Mouse (Mus musculus) urinary bladder, adult 18-20 months (tissue): ENCODE data around the gene Tenm4.
A peak's percentile ranks its signal among the peaks of the same experiment; 100 is the strongest.
"Not testable (repeated sequence)": the region's sequence is repeated elsewhere in the genome, so short reads cannot be mapped to it uniquely, and the experiment has no call there.

Experiments used
- DNase-seq, 2 experiments: peaks; one replicate each; pipeline ENCODE4 v3.0.0; 2022; ENCODE audit warnings: low spot score in 2 of 2, mixed read lengths in 2 of 2

Gene Tenm4

DNA sequence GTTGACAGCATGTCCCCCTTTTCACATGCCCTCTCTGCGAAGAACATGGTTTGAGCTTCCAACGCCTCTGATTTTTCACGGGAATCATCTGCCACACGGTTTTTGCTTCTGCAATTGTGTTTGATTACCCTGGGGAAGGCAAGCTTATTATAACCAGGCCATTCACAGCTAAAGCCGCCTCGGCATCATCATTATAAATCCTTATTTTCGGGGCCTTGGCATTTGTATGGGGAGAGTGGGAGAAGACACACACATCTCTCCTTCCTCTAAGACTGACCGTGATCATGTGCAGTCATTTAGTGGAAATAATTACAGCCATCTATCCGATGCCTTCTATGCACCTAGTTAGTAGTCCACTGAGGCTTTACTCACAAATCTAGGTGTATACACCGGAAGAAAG lies 719.9 kb downstream of the Tenm4 start:
- DNase-seq: no peak

GRCm38 (mm10) chr7:96899036-96899569 lies 728.1 kb downstream of the Tenm4 start:
- no peak for DNase-seq

- DNase-seq: no peak
These were observed 731.1 kb downstream of the Tenm4 start for GRCm38 (mm10) chr7:96902183-96902582.

GRCm38 (mm10) chr7:96903088-96903985 lies 732.3 kb downstream of the Tenm4 start:
- no peak for DNase-seq

DNA sequence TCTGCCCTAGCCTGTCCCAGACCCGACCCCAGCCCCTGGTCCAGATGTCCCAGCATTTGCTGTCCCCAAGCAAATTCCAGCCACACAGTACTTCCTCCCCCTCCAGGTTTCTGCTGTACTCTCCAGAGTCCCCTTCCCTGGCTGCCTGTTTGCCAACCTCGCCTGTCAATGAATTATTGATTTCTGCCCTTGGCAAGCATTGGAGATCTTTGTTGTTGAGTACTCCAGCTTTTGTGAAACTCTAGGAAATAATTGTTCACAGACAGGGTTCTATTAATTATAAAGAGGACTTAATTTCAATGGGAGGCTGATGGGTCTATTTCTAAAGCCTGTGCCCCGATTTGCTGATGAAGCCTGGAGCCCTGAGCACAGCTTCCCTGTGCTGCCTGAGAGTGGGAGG lies 733.4 kb downstream of the Tenm4 start:
- DNase-seq: no peak

DNA sequence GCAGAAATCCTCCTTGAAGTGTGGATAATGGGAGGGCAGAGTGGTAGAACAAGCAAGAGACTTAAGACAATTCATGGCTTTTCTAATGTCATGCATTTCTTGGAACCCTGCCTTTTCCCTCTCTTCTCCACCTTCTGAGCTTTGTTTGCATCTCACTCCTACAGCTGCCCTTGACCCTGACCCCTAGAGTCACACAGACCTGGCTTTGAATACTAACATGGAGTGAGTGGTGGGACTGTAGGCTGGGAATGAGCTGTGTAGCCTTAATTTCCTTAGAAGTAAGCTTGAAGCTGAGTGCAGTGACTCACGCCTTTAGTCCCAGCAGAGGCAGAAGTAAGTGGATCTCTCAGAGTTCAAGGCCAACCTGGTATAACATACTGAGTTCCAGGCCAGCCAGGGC lies 733.9 kb downstream of the Tenm4 start:
- DNase-seq: no peak

- DNase-seq: no peak
These were observed 734.4 kb downstream of the Tenm4 start for GRCm38 (mm10) chr7:96905422-96905821.

DNA sequence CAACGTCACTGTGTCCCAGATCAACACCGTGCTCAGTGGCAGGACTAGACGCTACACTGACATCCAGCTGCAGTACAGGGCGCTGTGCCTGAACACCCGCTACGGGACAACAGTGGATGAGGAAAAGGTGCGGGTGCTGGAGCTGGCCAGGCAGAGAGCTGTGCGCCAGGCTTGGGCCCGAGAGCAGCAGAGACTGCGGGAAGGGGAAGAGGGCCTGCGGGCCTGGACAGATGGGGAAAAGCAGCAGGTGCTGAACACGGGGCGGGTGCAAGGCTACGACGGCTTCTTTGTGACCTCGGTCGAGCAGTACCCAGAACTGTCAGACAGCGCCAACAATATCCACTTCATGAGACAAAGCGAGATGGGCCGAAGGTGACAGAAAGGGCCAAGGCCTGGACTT lies 735.2 kb downstream of the Tenm4 start:
- no peak for DNase-seq

- no peak for DNase-seq
These were observed 737.1 kb downstream of the Tenm4 start for GRCm38 (mm10) chr7:96907971-96908680.

GRCm38 (mm10) chr7:96909856-96910255 lies 738.8 kb downstream of the Tenm4 start:
- DNase-seq: no peak

DNA sequence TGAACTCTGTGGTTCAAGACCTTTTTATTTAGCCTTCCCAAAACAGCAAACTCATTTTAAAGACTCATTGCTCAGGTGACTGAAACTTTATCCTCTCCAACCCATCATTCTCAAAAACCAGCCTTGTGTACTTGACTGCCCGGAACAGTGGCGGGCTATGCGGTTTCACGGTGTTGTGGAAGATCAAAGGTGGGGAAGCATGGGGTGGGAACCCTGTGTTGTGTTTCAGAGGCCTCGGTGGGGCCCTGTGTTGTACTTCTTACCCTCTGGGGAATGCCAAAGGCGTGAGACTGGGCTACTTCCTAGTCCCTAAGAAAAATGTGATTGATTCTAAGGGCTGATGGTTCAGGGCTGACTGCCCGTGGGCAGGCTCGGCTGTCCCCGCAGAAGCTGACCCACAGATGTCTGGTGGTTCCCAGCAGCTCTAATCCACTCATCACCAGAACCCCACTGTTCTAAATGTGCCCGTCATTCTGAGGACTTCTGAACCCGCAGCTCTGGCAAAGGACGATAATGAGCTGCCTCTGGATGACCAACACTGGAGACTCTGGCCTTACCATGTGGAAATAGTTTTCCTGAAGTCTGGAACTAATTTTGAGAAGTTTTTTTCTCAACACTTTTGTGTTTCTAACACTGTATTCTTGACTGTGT lies 739.4 kb downstream of the Tenm4 start:
- no peak for DNase-seq

- DNase-seq: peak; percentile 62 to 72
These were observed 743.0 kb downstream of the Tenm4 start for GRCm38 (mm10) chr7:96914031-96914430.

DNA sequence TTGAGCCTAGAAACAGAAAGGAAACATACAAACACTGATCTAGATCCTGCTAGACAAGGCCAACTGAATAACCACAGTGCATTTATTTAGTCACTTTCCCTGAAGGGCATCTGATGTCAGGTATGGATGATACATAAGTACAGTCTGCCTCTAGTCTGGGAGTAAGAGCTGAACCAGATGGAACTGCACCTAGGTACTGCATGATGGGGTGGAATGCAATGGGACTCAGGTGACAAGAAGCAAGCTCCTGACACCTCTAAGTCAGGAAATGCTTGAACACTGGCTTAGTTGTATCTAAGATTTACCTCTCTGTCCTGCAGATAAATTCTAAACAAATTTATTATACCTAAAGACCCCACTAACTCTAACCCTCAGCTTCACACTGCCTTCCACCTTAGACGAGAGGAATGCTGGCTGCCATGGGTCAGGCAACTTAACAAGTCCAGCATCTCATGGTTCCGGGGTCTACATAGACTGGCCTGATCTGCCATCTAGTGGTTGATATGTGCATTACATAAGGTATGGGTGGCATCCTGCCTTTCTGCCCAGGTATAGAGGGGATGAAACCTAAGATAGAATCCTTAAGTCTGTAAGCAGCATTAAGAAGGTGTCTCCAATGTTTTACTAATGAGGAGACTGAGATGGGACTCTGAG lies 744.5 kb downstream of the Tenm4 start:
- DNase-seq: peak; percentile 17 to 51

GRCm38 (mm10) chr7:96920447-96921095 lies 749.5 kb downstream of the Tenm4 start:
- no peak for DNase-seq

GRCm38 (mm10) chr7:96922927-96923326 lies 751.9 kb downstream of the Tenm4 start:
- no peak for DNase-seq

DNA sequence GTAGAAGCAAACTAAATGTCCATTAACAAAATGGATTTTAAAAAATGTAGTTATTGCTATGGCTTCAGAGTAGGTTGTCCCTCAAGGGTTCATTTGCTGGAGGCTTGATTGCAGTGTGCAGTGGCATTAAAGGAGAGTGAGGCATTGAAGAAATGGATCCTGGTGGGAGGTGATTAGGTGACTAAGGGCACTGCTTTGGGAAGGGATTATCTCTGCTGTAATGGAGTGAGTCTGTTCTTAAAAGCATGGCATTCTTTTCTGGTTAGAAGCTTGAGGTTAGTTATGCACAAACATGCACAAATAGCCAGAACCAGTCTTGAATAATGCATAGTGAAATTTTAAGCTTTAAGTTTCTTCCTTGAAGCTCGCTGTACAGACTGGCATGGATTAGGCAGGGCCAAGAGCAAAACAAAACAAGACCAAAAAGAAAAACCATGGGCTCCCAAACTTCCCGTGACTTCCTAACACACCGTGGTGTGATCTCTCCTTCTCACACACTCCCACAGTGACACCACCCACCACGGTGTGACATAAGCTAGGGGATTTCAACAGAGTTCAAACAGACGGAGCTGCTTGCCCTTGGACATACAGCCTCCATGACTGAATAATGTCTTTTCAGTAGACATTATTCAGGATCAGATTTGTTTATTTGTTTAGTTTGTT lies 772.8 kb downstream of the Tenm4 start:
- no peak for DNase-seq

- not testable (repeated sequence) for DNase-seq
These were observed 775.5 kb downstream of the Tenm4 start for GRCm38 (mm10) chr7:96946501-96946900.

DNA sequence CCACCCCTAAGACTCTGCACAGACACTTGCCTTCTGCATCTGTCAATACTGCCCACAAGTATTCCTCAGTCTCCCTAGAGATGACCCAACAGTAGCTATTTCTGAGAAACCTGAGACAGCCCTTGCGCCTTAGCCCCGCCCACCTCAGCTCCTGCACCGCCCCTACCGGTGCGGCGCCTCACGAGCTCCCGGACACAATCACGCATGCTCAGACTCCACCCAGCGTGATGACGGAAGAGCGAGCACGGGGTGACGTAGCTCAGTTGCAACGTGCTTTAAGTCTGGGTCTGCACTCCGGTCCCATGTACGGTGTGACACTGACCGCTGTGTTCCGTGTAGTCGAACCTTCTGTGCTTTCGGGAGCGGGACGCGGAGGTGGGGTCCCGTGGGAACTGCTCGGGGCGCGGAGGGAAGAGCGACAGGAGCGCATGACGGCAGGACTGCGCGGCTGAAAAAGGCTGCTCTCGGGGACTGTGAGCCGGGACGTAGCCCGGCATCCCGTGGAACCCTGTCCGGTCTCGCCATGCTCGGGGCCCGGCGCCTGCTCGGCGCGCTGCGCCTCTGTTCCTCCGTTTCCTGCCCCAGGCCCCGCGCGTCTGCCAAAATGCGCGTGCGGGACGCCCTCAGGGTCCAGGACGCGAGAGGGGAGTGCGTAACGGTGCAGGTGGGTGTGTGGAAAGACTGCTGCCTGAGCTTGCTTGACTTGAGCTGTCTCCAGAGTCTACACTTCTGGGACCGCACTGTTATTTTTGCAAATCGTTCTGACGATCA lies 780.4 kb downstream of the Tenm4 start, which contains the start of gene Nars2:
Gene Nars2 (plus strand): TSS at position 225 of the 771 bp plus-strand sequence.
- peak; percentile 76 to 83 for DNase-seq

GRCm38 (mm10) chr7:96952094-96952493 lies 781.0 kb downstream of the Tenm4 start:
- DNase-seq: no peak

DNA sequence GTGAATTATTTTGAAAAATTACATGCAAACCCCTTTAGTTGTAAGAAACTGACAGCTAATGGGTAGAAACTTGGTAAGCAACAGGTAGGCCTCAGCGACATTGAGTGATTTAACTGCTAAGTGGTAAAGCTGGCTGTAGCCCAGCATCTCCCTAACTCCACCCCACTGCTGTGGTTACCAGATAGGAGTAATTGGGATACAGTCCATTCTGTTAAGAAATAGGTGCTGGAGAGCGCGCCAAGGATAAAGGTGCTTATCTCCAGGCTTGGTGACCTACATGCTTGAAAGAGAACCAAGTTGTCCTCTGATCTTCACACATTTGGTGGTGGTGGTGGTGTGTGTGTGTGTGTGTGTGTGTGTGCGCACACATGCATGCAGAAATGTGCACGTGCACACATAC lies 788.1 kb downstream of the Tenm4 start:
- no peak for DNase-seq
